Mouse (Mus musculus) brain, embryonic 18.5 days (tissue): Measurements from ENCODE around the gene Ncf1.

ENCODE experiments used
- DNase-seq: peaks from one replicate; pipeline ENCODE4 v3.0.0-alpha.2; 2012; ENCODE audit warnings: low read depth, low spot score

Gene Ncf1

GRCm38 (mm10) chr5:134209931-134210554 lies 19.4 kb downstream of the Ncf1 start:
- DNase-seq, result no peak

DNA sequence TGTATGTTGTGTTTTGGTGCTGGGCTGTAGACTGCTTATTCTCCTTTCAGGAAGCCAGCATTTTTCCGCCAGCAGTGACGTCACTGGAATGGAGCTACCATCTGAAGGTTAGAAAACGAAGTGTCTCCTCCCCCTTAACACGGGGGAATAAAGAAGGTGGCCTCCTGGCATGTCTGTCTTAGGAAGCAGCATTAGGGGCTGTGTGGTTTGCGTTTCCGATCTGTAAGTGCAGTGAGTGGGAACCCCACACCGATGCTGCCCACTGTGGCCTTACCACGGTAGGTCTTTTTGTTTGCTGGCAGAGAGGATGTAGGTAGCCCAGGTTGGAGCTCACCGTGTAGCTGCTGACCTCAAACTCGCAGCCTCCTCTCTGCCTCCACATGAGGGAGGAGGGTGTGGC lies 22.7 kb downstream of the Ncf1 start:
- no peak for DNase-seq

GRCm38 (mm10) chr5:134193664-134194063 lies 35.8 kb downstream of the Ncf1 start:
- DNase-seq, result no peak

GRCm38 (mm10) chr5:134188571-134188970 lies 40.9 kb downstream of the Ncf1 start:
- no peak for DNase-seq

DNA sequence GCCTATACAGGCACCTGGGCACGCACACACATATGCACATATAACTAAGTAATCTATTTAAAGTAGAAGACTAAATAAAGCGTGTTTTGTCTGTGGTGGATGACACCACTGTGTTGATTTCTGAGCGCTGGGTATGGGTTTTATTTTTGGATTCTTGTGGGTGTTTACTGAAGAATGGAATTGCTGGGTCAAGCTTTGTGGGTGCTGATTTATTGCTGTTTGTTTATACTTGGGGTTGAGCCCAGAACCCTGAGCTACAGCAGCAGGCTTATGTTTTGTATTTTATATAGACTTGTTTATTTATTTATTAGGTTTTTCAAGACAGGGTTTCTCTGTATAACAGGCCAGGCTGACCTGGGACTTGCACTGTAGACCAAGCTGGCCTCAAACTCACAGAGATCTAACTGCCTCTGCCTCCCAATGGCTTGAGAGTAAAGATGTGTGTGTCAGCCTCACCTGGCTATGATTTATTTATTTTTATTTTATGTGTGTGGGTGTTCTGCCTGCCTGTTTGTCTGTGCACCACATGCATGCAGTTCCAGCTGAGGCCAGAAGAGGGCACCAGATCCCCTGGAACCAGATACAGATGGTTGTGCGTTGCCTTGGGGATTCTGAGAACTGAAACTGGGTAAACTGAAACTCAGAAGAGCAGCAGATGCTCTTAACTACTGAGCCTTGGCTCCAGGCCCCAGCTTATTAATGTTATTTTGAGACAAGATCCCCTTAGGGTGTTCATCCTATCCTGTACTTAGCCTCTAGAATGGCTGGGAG lies 42.3 kb downstream of the Ncf1 start:
- no peak for DNase-seq

GRCm38 (mm10) chr5:134186059-134186458 lies 43.4 kb downstream of the Ncf1 start:
- DNase-seq, result no peak

DNA sequence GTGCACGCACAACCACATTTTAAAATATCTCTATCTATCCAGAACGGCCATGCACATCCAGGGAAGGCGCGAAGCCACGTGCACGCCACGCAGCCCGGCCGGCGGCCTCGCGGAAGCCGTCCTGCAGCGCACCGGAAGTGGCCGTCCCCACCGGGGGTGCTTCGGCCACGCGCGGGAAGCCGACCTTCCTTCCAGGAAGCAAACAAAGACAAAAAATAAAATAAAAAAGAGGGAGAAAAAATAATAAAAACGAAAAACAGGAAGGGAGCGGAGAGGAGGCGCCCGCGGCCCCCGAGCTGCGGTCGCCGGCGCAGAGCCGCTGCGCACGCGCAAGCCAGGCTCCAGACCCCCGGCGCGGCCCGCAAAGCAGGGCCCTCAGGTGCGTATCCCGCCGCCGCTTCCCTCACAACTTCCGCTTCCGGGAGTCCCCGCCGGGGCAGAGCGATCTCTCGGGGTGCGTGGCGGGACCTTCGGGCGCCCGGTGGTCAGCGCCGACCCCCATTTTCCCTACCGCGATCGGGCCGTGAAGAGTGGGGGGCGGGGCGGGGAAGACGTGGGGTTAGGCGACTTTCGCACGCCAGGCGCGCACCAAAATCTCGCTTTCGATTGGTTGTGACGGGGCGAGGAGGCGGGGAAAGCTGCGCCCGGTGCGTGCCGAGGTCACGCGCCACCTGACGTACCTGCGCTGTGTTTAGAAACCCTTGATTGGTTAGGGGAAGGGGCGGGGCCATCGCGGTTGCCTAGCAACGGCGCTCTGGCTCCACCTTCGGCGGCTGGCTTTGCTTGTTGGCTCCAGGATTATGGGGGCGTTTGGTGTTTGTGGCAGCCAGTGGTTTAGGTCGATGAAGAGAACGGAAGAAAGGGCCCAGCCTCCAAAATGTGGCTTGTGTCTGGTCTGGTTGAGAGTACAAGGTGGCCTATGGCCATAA lies 45.3 kb downstream of the Ncf1 start, which contains the start of gene Gtf2ird2:
Gene Gtf2ird2 (plus strand): TSS at position 140 of the 929 bp plus-strand sequence.
- peak; percentile 96 for DNase-seq

GRCm38 (mm10) chr5:134183162-134183561 lies 46.3 kb downstream of the Ncf1 start:
- DNase-seq, result no peak

GRCm38 (mm10) chr5:134182735-134183134 lies 46.7 kb downstream of the Ncf1 start:
- DNase-seq, result no peak

DNA sequence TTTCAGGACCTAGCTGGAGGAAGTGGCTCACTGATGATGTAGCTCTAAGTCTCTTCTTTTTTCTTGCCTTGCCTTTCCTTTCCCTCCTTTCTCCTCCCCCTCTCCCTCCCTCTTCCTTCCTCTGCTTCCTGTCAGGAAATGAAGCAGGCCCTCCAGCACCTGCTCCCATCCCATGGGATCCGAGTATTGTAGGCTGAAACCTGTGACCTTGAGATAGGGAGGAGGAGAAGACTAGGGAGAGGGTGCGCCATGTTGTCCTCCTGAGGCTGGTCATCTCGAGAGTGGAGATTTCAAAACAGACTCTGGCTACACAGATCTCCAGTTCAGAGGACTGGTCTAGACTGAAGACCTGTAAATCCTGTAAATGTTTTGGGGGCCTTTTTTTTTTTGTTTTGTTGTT lies 47.3 kb downstream of the Ncf1 start:
- DNase-seq, result no peak

DNA sequence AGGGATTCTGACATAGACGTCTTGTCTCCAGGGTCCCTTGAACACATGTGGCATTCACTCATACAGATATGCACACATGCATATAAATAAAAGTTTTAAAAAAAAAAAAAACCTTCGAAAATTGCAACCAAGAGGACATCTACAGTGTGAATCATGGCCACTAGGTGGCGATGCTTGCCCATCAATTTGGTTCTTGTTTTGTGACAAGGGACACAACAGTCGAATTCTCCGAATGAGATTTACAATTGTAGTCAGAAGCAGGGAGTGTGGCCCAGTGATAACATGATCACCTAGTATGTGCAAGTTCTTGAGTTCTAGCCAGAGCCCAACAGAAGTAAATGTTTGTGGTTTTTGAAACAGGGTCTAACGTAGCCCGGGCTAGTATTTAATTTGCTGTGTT lies 49.6 kb downstream of the Ncf1 start:
- DNase-seq, result peak; percentile 67

- DNase-seq, result no peak
Measured at GRCm38 (mm10) chr5:134178536-134178935, 50.9 kb downstream of the Ncf1 start.

DNA sequence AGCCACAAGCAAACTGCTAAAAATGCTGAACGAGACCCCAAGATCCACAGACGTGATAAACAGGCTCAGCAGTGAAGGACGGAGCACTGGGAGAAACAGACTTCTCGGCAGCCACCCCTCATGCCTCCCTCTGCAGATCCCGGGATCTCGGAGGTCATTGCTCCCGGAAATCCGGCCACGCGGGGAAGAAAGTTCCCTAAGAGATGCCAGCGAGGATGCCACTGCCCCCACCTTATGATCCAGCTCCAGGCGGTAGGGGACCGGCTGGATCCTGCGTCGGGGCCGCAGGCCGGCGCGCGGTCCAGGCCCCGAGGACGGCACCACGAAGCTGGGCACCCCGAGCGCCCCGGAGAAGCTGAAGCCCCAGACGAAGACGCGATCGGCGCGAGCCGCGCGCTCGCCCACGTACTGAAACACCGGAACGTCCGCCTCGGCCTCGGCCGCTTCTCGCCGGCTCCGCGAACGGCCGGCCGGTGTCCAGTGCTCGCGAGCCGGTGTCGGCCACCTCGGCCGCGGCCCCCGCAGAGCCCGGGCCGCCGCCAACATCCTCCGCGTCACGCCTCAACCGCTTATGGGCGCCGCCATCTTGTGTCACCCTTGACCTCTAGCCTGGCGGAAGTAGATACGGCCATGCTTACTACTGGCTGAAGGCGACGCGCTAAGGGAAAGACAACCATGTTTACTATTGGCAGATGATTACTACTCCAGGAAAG lies 53.1 kb downstream of the Ncf1 start, which contains the start of gene Rcc1l:
Gene Rcc1l (minus strand): TSS at position 606 of the 713 bp plus-strand sequence.
- DNase-seq, result peak; percentile 84

GRCm38 (mm10) chr5:134175696-134176095 lies 53.7 kb downstream of the Ncf1 start:
- DNase-seq, result no peak

DNA sequence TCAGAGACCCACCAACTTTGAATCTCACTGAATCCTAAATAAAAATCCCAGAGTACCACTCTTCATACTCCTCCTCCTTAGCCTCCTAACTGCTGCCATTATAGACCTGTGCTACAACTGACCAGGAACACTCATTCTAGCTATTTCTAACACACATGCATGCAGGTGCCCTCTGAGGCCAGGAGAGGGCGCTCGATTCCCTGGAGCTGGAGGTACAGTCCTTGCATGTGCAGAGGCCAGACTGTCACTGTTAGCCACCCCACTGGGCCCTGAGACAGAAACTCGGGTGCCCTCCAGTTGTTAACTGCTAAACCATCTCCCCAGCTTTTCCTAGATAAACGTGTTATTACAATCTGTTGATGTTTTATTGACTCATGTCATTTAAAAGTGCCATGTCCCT lies 56.2 kb downstream of the Ncf1 start:
- no peak for DNase-seq

GRCm38 (mm10) chr5:134170167-134170566 lies 59.3 kb downstream of the Ncf1 start:
- DNase-seq, result no peak
